Comparison of ENCODE assay signal across 9 mouse cellular contexts in genomic region chr2:107083071-107083885, GRCm38 (mm10). TPM values are rescaled to one million over a fixed set of nuclear protein-coding genes. Genes with fewer than 3 reads are reported as not detected.
A peak's percentile ranks its signal among the peaks of the same experiment; 100 is the strongest.
DNase-seq lines count a peak whose midpoint lies in the region; ATAC-seq and TF ChIP-seq lines count a peak whose summit lies in the region.
"Had no signal": no experiment of that assay in that cellular context is flagged by ENCODE, and none has a peak within 500 bp of the region (broad histone marks: within the 10 kb centered on the region; RNA-seq: fewer than 3 reads in every experiment).

No protein-coding gene starts in this region.

- H3K4me1 ChIP-seq in E14TG2a.4 (replicated peaks; ENCODE audit: low read depth, low read length), result peaks cover 17% of the 10 kb centered on the region
- H3K4me1 ChIP-seq in limb, embryonic 10.5 days, result no peaks in the 10 kb centered on the region

- no peak overlapping the region for H3K4me3 ChIP-seq in E14TG2a.4 (replicated peaks; ENCODE audit: low read length)
- no peak overlapping the region for H3K4me3 ChIP-seq in limb, embryonic 10.5 days
- H3K4me3 ChIP-seq: myocyte had no signal

- H3K9me3 ChIP-seq in E14TG2a.4 (ENCODE audit: low read length), result no peaks in the 10 kb centered on the region
- H3K9me3 ChIP-seq in limb, embryonic 10.5 days (replicated peaks), result no peaks in the 10 kb centered on the region

- peak; percentile 77 for TF ChIP-seq CTCF in E14TG2a.4 (conservative IDR thresholded peaks at IDR 0.05; ENCODE audit: low read length)

- intact Hi-C loops in heart, postnatal 14 days (cut with DNase I), result loop anchor here (2.0 kb wide), 1 partner anchor 786 kb away; no protein-coding TSS in a partner anchor

- ATAC-seq in activated CD4-positive, CD25-positive, alpha-beta regulatory T cell, adult 4 months, result no peak

- no peaks in the 10 kb centered on the region for H3K36me3 ChIP-seq in E14TG2a.4 (ENCODE audit: insufficient read depth, low read length)
- H3K36me3 ChIP-seq in limb, embryonic 10.5 days, result no peaks in the 10 kb centered on the region

- DNase-seq in gastrocnemius, postnatal 10 days, result peak; percentile 25
- no peak for DNase-seq in gastrocnemius, adult 18-20 months (ENCODE audit: low spot score)
- DNase-seq in c-Kit-positive CD71-positive TER-119-negative erythroid progenitor cells, embryonic 14.5 days (ENCODE audit: low read depth), result peak; percentile 11
- DNase-seq in heart, postnatal 14 days, result peak; percentile 17 to 38
- DNase-seq in limb, embryonic 10.5 days (ENCODE audit: low spot score), result peak; percentile 49
- peak; percentile 57 to 59 for DNase-seq in right cerebral cortex, postnatal 10 days (ENCODE audit: low spot score in 2 of 2)

- no peaks in the 10 kb centered on the region for H3K27me3 ChIP-seq in E14TG2a.4 (ENCODE audit: insufficient read depth, low read length)
- no peaks in the 10 kb centered on the region for H3K27me3 ChIP-seq in limb, embryonic 10.5 days (ENCODE audit: low read depth, poor library complexity, severe bottlenecking)

- WGBS in limb, embryonic 10.5 days, result 57% methylated on average over 14 of the region's 14 CpGs

- no peak overlapping the region for H3K27ac ChIP-seq in limb, embryonic 10.5 days

RNA-seq across cellular contexts. Expression of gene Fshb, which starts 23.8 kb away (rescaled TPM):
- total RNA-seq in gastrocnemius, postnatal 10 days (2021), result not detected
- not detected for total RNA-seq in gastrocnemius, adult 18-20 months (2021)
- not detected for total RNA-seq in heart, postnatal 14 days (2021)
- not detected in 2 replicates for polyA plus RNA-seq in limb, embryonic 10.5 days (2016; fragmentation: Nextera tagmentation; extraction: Ambion mirVana)
- not detected for polyA plus RNA-seq in activated CD4-positive, CD25-positive, alpha-beta regulatory T cell, adult 4 months (2017; shearing (Covaris generic))
- polyA plus RNA-seq: myocyte had no signal
